Mouse (Mus musculus) monocyte, adult 2 months (primary cell): Measurements from ENCODE around the gene Ush2a.

Experiments
- DNase-seq, 2 experiments: peaks; one replicate each; pipeline ENCODE4 v3.0.0; 2022; ENCODE audit warnings: low spot score in 2 of 2, low read depth in 1 of 2

The Ush2a gene

GRCm38 (mm10) chr1:188385733-188386261 is 124.0 kb downstream of the Ush2a start:
- no peak for DNase-seq

- no peak for DNase-seq
Observed at GRCm38 (mm10) chr1:188387321-188387720, 125.5 kb downstream of the Ush2a start.

GRCm38 (mm10) chr1:188387820-188388471 is 126.1 kb downstream of the Ush2a start:
- DNase-seq: no peak

GRCm38 (mm10) chr1:188390080-188390479 is 128.3 kb downstream of the Ush2a start:
- DNase-seq: no peak

GRCm38 (mm10) chr1:188407176-188407575 is 145.4 kb downstream of the Ush2a start:
- no peak for DNase-seq

GRCm38 (mm10) chr1:188407613-188408386 is 146.0 kb downstream of the Ush2a start:
- no peak for DNase-seq

GRCm38 (mm10) chr1:188410547-188410946 is 148.7 kb downstream of the Ush2a start:
- no peak for DNase-seq

GRCm38 (mm10) chr1:188420543-188420942 is 158.7 kb downstream of the Ush2a start:
- no peak for DNase-seq

- DNase-seq: no peak
Observed at GRCm38 (mm10) chr1:188428172-188428571, 166.3 kb downstream of the Ush2a start.

GRCm38 (mm10) chr1:188430689-188431088 is 168.9 kb downstream of the Ush2a start:
- DNase-seq: no peak

- no peak for DNase-seq
Observed at GRCm38 (mm10) chr1:188447964-188448363, 186.1 kb downstream of the Ush2a start.

GRCm38 (mm10) chr1:188456466-188457175 is 194.8 kb downstream of the Ush2a start:
- no peak for DNase-seq

- no peak for DNase-seq
Observed at GRCm38 (mm10) chr1:188457221-188458008, 195.6 kb downstream of the Ush2a start.

GRCm38 (mm10) chr1:188461203-188461602 is 199.4 kb downstream of the Ush2a start:
- DNase-seq: no peak

GRCm38 (mm10) chr1:188464653-188465052 is 202.8 kb downstream of the Ush2a start:
- no peak for DNase-seq

- DNase-seq: no peak
Observed at GRCm38 (mm10) chr1:188468371-188468783, 206.6 kb downstream of the Ush2a start.

- no peak for DNase-seq
Observed at GRCm38 (mm10) chr1:188504958-188505357, 243.1 kb downstream of the Ush2a start.

GRCm38 (mm10) chr1:188518792-188519191 is 257.0 kb downstream of the Ush2a start:
- no peak for DNase-seq

GRCm38 (mm10) chr1:188527451-188527850 is 265.6 kb downstream of the Ush2a start:
- no peak for DNase-seq

- DNase-seq: no peak
Observed at GRCm38 (mm10) chr1:188529606-188530131, 267.8 kb downstream of the Ush2a start.

- no peak for DNase-seq
Observed at GRCm38 (mm10) chr1:188537021-188537420, 275.2 kb downstream of the Ush2a start.
